Mouse (Mus musculus) CH12.LX (cell line): ENCODE data around the gene Me1. TPM values are rescaled to one million over a fixed set of nuclear protein-coding genes. Genes with fewer than 3 reads are reported as not detected.
A peak's percentile ranks its signal among the peaks of the same experiment; 100 is the strongest.

ENCODE experiments used
- DNase-seq: peaks from one replicate; pipeline ENCODE4 v3.0.0-alpha.2; 2013; ENCODE audit errors: extremely low read depth
- H3K27ac ChIP-seq: 2 replicates; pipeline ENCODE4 v1.5.1; 2012; ENCODE audit warnings: low read depth, mild to moderate bottlenecking, control low read depth, moderate library complexity; ENCODE audit not compliant: insufficient read depth
- H3K27me3 ChIP-seq: replicated peaks from 2 replicates; pipeline ENCODE3; 2012; ENCODE audit warnings: inconsistent platforms
- H3K36me3 ChIP-seq, 2 experiments: replicated peaks in 1 of 2; 2 replicates each; pipeline versions ENCODE3 to v1.6.1; 2012; ENCODE audit warnings: inconsistent platforms in 1 of 2, low read length in 1 of 2, mild to moderate bottlenecking in 1 of 2, mixed read lengths in 1 of 2, moderate library complexity in 1 of 2; ENCODE audit not compliant: control insufficient read depth in 1 of 2, insufficient read depth in 1 of 2
- H3K4me1 ChIP-seq, 2 experiments: 2 replicates each; pipeline ENCODE4 v1.6.1; 2012; ENCODE audit warnings: inconsistent platforms in 1 of 2, moderate library complexity in 1 of 2; ENCODE audit not compliant: insufficient read depth in 2 of 2, control insufficient read depth in 1 of 2
- H3K4me2 ChIP-seq: 2 replicates; pipeline ENCODE4 v1.6.1; 2012; ENCODE audit warnings: low read depth, mild to moderate bottlenecking, control low read depth; ENCODE audit not compliant: poor library complexity, insufficient read depth, severe bottlenecking
- H3K4me3 ChIP-seq, 3 experiments: fragments of 150-350 bp in 1 of 3; sonication (generic) in 1 of 3; replicated peaks in 1 of 3; 2 replicates each; pipeline versions ENCODE3 to v1.5.1; 2011 to 2012; ENCODE audit warnings: low read depth in 2 of 3, low read length in 2 of 3, mild to moderate bottlenecking in 2 of 3, moderate library complexity in 2 of 3, control low read depth in 1 of 3, improper control_type of control experiment in 1 of 3, inconsistent platforms in 1 of 3, mixed read lengths in 1 of 3; ENCODE audit not compliant: poor library complexity in 1 of 3
- H3K79me2 ChIP-seq: replicated peaks from 2 replicates; pipeline ENCODE4 v1.6.1; 2012; ENCODE audit warnings: mild to moderate bottlenecking, moderate library complexity; ENCODE audit not compliant: control insufficient read depth, poor library complexity, insufficient read depth, severe bottlenecking; ENCODE audit errors: extremely low read depth
- H3K9ac ChIP-seq: 2 replicates; pipeline ENCODE4 v1.6.1; 2012; ENCODE audit warnings: low read depth, mild to moderate bottlenecking, control low read depth, moderate library complexity; ENCODE audit not compliant: insufficient read depth
- H3K9me3 ChIP-seq: replicated peaks from 2 replicates; pipeline ENCODE3; 2012; ENCODE audit warnings: low read length, inconsistent platforms, mixed read lengths
- BHLHE40 ChIP-seq: IDR thresholded peaks from 2 replicates; pipeline ENCODE4 v1.6.1; 2011; ENCODE audit warnings: mild to moderate bottlenecking, low read depth, low read length, improper control_type of control experiment
- E2F4 ChIP-seq: IDR thresholded peaks from 2 replicates; pipeline ENCODE4 v1.6.1; 2011; ENCODE audit warnings: low read depth, low read length, improper control_type of control experiment; ENCODE audit not compliant: insufficient replicate concordance
- ELF1 ChIP-seq: IDR thresholded peaks from 2 replicates; pipeline ENCODE4 v1.6.1; 2014; ENCODE audit warnings: low read depth, mild to moderate bottlenecking, inconsistent platforms, low read length, improper control_type of control experiment
- HCFC1 ChIP-seq: IDR thresholded peaks from 2 replicates; pipeline ENCODE4 v1.6.1; 2012; ENCODE audit warnings: low read depth, mild to moderate bottlenecking, inconsistent platforms, low read length, improper control_type of control experiment
- IRF4 ChIP-seq: IDR thresholded peaks from 2 replicates; pipeline ENCODE4 v1.6.1; 2014; ENCODE audit warnings: low read depth, mild to moderate bottlenecking, inconsistent platforms, low read length, improper control_type of control experiment
- JUND ChIP-seq: conservative IDR thresholded peaks from 2 replicates; pipeline ENCODE4 v1.6.1; 2011; ENCODE audit warnings: low read depth, low read length, improper control_type of control experiment
- KAT2A ChIP-seq: IDR thresholded peaks from 2 replicates; pipeline ENCODE4 v1.6.1; 2012; ENCODE audit warnings: low read length, improper control_type of control experiment, inconsistent platforms; ENCODE audit not compliant: insufficient replicate concordance
- MAFK ChIP-seq: IDR thresholded peaks from 2 replicates; pipeline ENCODE4 v1.6.1; 2011; ENCODE audit warnings: low read length, improper control_type of control experiment; ENCODE audit not compliant: insufficient replicate concordance
- NRF1 ChIP-seq: IDR thresholded peaks from 2 replicates; pipeline ENCODE4 v1.6.1; 2014; ENCODE audit warnings: low read depth, mild to moderate bottlenecking, inconsistent platforms, low read length, improper control_type of control experiment, moderate library complexity
- POLR2AphosphoS2 ChIP-seq: IDR thresholded peaks from 2 replicates; pipeline ENCODE4 v1.6.1; 2011; ENCODE audit warnings: low read depth, low read length, improper control_type of control experiment
- RCOR1 ChIP-seq: conservative IDR thresholded peaks from 2 replicates; pipeline ENCODE4 v1.6.1; 2012; ENCODE audit warnings: low read depth, mild to moderate bottlenecking, inconsistent platforms, low read length, improper control_type of control experiment
- SIN3A ChIP-seq: IDR thresholded peaks from 2 replicates; pipeline ENCODE4 v1.6.1; 2012; ENCODE audit warnings: low read length, improper control_type of control experiment, inconsistent platforms
- SMC3 ChIP-seq: IDR thresholded peaks from 2 replicates; pipeline ENCODE4 v1.6.1; 2011; ENCODE audit warnings: low read depth, low read length, improper control_type of control experiment
- UBTF ChIP-seq: IDR thresholded peaks from 2 replicates; pipeline ENCODE4 v1.6.1; 2012; ENCODE audit warnings: low read depth, mild to moderate bottlenecking, inconsistent platforms, low read length, improper control_type of control experiment, moderate library complexity
- USF1 ChIP-seq: IDR thresholded peaks from 2 replicates; pipeline ENCODE4 v1.6.1; 2014; ENCODE audit warnings: low read depth, mild to moderate bottlenecking, inconsistent platforms, low read length, improper control_type of control experiment
- USF2 ChIP-seq: conservative IDR thresholded peaks from 2 replicates; pipeline ENCODE4 v1.6.1; 2011; ENCODE audit warnings: low read depth, low read length, improper control_type of control experiment
- ZKSCAN1 ChIP-seq: IDR thresholded peaks from 2 replicates; pipeline ENCODE4 v1.6.1; 2012; ENCODE audit warnings: low read depth, inconsistent platforms, low read length, improper control_type of control experiment, borderline replicate concordance
- ZNF384 ChIP-seq: IDR thresholded peaks from 2 replicates; pipeline ENCODE4 v1.6.1; 2012; ENCODE audit warnings: low read depth, low read length, improper control_type of control experiment, inconsistent platforms
- dilution Hi-C: fragments of 300-500 bp; cut with MboI; formaldehyde crosslinking; loops from 2 replicates; pipeline ENCODE4 v1.14.3; 2020; ENCODE audit warnings: low sequenced_read_pairs; ENCODE audit not compliant: extremely low pct_unique_long_range_greater_than_20kb, extremely low pct_ligation_motif_present
- in situ Hi-C: fragments of 300-500 bp; cut with MboI; formaldehyde crosslinking; loops from 3 replicates; pipeline ENCODE4 v1.14.3; 2019; ENCODE audit warnings: low sequenced_read_pairs, low pct_ligation_motif_present, low pct_unique_long_range_greater_than_20kb, mixed read lengths
- polyA plus RNA-seq: library from polyadenylated mRNA; unstranded; fragments of >175 nt; gene quantifications from 2 replicates; pipeline ENCODE4 v1.2.1, GENCODE M21; 2012; ENCODE audit warnings: low read depth; ENCODE audit not compliant: insufficient read length
- total RNA-seq, 2 experiments: library from RNA; depleted of rRNA; stranded (reverse); fragments of 300-350 nt in 1 of 2; fragments of >200 nt in 1 of 2; gene quantifications; 2 replicates each; pipeline ENCODE4 v1.2.3; 2012 to 2014

The Me1 gene
- total and polyA plus RNA-seq, 3 experiments, result 9.4 to 39.9 (median 16.7) TPM

- Histone ChIP-seq H3K27me3 (no peaks in the 10 kb centered on the region), H3K27ac (no peak overlapping the region)
Measured at GRCm38 (mm10) chr9:86683713-86684209, 12.0 kb downstream of the Me1 start.

DNA sequence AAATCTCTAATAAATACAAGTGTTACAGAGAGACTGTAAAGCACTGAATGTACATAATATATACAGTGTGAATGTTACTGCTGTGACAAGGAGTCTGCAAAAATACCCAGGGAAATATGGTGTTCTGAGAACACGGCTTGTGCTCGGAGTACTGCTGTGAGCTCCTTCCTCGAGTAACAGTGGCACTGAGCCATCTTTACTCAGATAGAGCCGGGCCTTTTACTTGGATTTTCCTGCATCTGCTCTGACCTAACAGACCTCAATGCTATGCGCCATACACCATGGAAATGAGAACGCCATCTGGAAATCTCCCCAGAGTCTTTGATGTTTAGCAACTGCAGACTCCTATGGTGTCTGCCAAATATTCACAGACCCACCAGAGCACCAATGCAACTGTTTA is 12.9 kb downstream of the Me1 start:
- no peak for TF ChIP-seq SMC3
- TF ChIP-seq ZKSCAN1, result no peak
- TF ChIP-seq RCOR1, result no peak
- no peak for TF ChIP-seq UBTF
- no peak for TF ChIP-seq USF2
- no peak for TF ChIP-seq HCFC1
- no peak for TF ChIP-seq MAFK
- no peak for TF ChIP-seq POLR2AphosphoS2
- no peak for TF ChIP-seq ELF1
- TF ChIP-seq, all 38 proteins: peak for 0
- no peak overlapping the region for H3K27ac ChIP-seq
- no peaks in the 10 kb centered on the region for H3K9me3 ChIP-seq
- H3K4me3 ChIP-seq, result no peak overlapping the region
- no peaks in the 10 kb centered on the region for H3K79me2 ChIP-seq
- dilution Hi-C loops (no loop called here), in situ Hi-C loops (no loop called here)
- no peaks in the 10 kb centered on the region for H3K27me3 ChIP-seq
- no peak overlapping the region for H3K9ac ChIP-seq
- no peak overlapping the region for H3K4me2 ChIP-seq
- peaks cover 0 to 25% of the 10 kb centered on the region in 2 experiments for H3K36me3 ChIP-seq
- H3K4me1 ChIP-seq, result peaks cover 0 to 47% of the 10 kb centered on the region in 2 experiments; a peak in 2 of 4 replicates
- no peak for DNase-seq

More at GRCm38 (mm10) chr9:86683713-86684209, 12.0 kb downstream of the Me1 start:
- H3K4me2 ChIP-seq, result no peak overlapping the region
- dilution Hi-C loops (no loop called here), in situ Hi-C loops (no loop called here)
- H3K79me2 ChIP-seq, result no peaks in the 10 kb centered on the region
- H3K4me1 ChIP-seq, result peaks cover 0 to 53% of the 10 kb centered on the region in 2 experiments; a peak in 2 of 4 replicates
- no peak overlapping the region for H3K9ac ChIP-seq
- no peak for DNase-seq
- no peak overlapping the region for H3K4me3 ChIP-seq
- TF ChIP-seq JUND (no peak), MAFK (peak; percentile 65; the same call in 1 of the 2 replicates)
- H3K36me3 ChIP-seq, result peaks cover 0 to 21% of the 10 kb centered on the region in 2 experiments
- no peaks in the 10 kb centered on the region for H3K9me3 ChIP-seq

- Histone ChIP-seq H3K9me3 (no peaks in the 10 kb centered on the region), H3K4me2 (no peak overlapping the region), H3K79me2 (no peaks in the 10 kb centered on the region), H3K4me1 (peaks cover 0 to 42% of the 10 kb centered on the region in 2 experiments; a peak in 2 of 4 replicates), H3K9ac (no peak overlapping the region), H3K27ac (no peak overlapping the region), H3K4me3 (no peak overlapping the region), H3K36me3 (peaks cover 0 to 28% of the 10 kb centered on the region in 2 experiments), H3K27me3 (no peaks in the 10 kb centered on the region)
- in situ Hi-C loops, result no loop called here
- no peak for DNase-seq
- dilution Hi-C loops, result no loop called here
- no peak for TF ChIP-seq BHLHE40
- TF ChIP-seq ZNF384, result no peak
- no peak for TF ChIP-seq ZKSCAN1
- no peak for TF ChIP-seq SIN3A
- TF ChIP-seq USF1, result no peak
- TF ChIP-seq E2F4, result no peak
- no peak for TF ChIP-seq IRF4
- TF ChIP-seq KAT2A, result no peak
- TF ChIP-seq RCOR1, result no peak
- no peak for TF ChIP-seq NRF1
- no peak for TF ChIP-seq JUND
Measured at GRCm38 (mm10) chr9:86682278-86682677, 13.5 kb downstream of the Me1 start.
